Mouse (Mus musculus) kidney, postnatal 36 days (tissue): ENCODE results near the gene Nfkb2.

ENCODE experiments used
- DNase-seq, 2 experiments: peaks; one replicate each; pipeline ENCODE4 v3.0.0; 2021 to 2022; ENCODE audit warnings: mixed read lengths in 2 of 2

Gene Nfkb2

GRCm38 (mm10) chr19:46322996-46323572 is 19.0 kb downstream of the Nfkb2 start:
- DNase-seq = no peak

GRCm38 (mm10) chr19:46323716-46324115 is 19.6 kb downstream of the Nfkb2 start:
- no peak for DNase-seq

- DNase-seq = no peak
These were observed 20.2 kb downstream of the Nfkb2 start for GRCm38 (mm10) chr19:46324366-46324765.

- no peak for DNase-seq
These were observed 20.8 kb downstream of the Nfkb2 start for GRCm38 (mm10) chr19:46324918-46325317.

- DNase-seq = no peak
These were observed 22.1 kb downstream of the Nfkb2 start for GRCm38 (mm10) chr19:46326019-46326755.

- peak in 1 of 2 experiments; percentile 76 for DNase-seq
These were observed 22.7 kb downstream of the Nfkb2 start, which contains the start of gene Psd for GRCm38 (mm10) chr19:46326756-46327305. Psd (minus strand) TSS chr19:46327156.

GRCm38 (mm10) chr19:46327531-46328064 is 23.5 kb downstream of the Nfkb2 start:
- peak; percentile 20 to 37 for DNase-seq

- peak; percentile 95 for DNase-seq
These were observed 24.2 kb downstream of the Nfkb2 start, which contains the start of gene Fbxl15 for GRCm38 (mm10) chr19:46328081-46329030. Fbxl15 (plus strand) TSS chr19:46328184.

GRCm38 (mm10) chr19:46329031-46329641 is 25.0 kb downstream of the Nfkb2 start:
- peak in 1 of 2 experiments; percentile 48 for DNase-seq

- DNase-seq = peak; percentile 86 to 93
These were observed 25.8 kb downstream of the Nfkb2 start for GRCm38 (mm10) chr19:46329951-46330350.

GRCm38 (mm10) chr19:46330696-46331095 is 26.6 kb downstream of the Nfkb2 start:
- no peak for DNase-seq

- no peak for DNase-seq
These were observed 27.2 kb downstream of the Nfkb2 start for GRCm38 (mm10) chr19:46331326-46331725.

GRCm38 (mm10) chr19:46331936-46332335 is 27.8 kb downstream of the Nfkb2 start:
- no peak for DNase-seq

GRCm38 (mm10) chr19:46332721-46333339 is 28.7 kb downstream of the Nfkb2 start:
- no peak for DNase-seq

GRCm38 (mm10) chr19:46333906-46334305 is 29.8 kb downstream of the Nfkb2 start:
- DNase-seq = no peak

- DNase-seq = no peak
These were observed 33.7 kb downstream of the Nfkb2 start for GRCm38 (mm10) chr19:46337719-46338330.

- peak; percentile 97 to 98 for DNase-seq
These were observed 34.3 kb downstream of the Nfkb2 start, which contains the start of gene Cuedc2 for GRCm38 (mm10) chr19:46338331-46338936. Cuedc2 (minus strand) TSS chr19:46338702.

GRCm38 (mm10) chr19:46338942-46339286 is 34.8 kb downstream of the Nfkb2 start:
- no peak for DNase-seq

GRCm38 (mm10) chr19:46339287-46339971 is 35.3 kb downstream of the Nfkb2 start:
- DNase-seq = no peak
